Mouse (Mus musculus): ENCODE measurements around the gene Gm10697. TPM values are rescaled to one million over a fixed set of nuclear protein-coding genes. Genes with fewer than 3 reads are reported as not detected.
"Not testable (repeated sequence)": the region's sequence is repeated elsewhere in the genome, so short reads cannot be mapped to it uniquely, and the experiment has no call there.

Gene Gm10697
- polyA plus RNA-seq (2015; fragmentation: Nextera tagmentation; extraction: Ambion mirVana) = not detected in 2 replicates

GRCm38 (mm10) chr3:94072544-94072943, at the start of gene Gm10697:
TSS of gene Gm10697 (minus strand) at chr3:94072644.
- not testable (repeated sequence) for DNase-seq; H3K9ac ChIP-seq (replicated peaks); H3K4me1 ChIP-seq (ENCODE audit: insufficient read depth); H3K9me3 ChIP-seq (ENCODE audit: low read length); ATAC-seq; H3K4me3 ChIP-seq (ENCODE audit: low read depth, low read length); H3K4me2 ChIP-seq (ENCODE audit: low read depth, low read length); H3K27ac ChIP-seq (ENCODE audit: low read depth); H3K36me3 ChIP-seq (replicated peaks; ENCODE audit: insufficient read depth, low read length); H3K27me3 ChIP-seq (ENCODE audit: insufficient read depth, low read length)
- 33% methylated on average over 1 of the region's 3 CpGs for WGBS (ENCODE audit: insufficient replicate concordance)

DNA sequence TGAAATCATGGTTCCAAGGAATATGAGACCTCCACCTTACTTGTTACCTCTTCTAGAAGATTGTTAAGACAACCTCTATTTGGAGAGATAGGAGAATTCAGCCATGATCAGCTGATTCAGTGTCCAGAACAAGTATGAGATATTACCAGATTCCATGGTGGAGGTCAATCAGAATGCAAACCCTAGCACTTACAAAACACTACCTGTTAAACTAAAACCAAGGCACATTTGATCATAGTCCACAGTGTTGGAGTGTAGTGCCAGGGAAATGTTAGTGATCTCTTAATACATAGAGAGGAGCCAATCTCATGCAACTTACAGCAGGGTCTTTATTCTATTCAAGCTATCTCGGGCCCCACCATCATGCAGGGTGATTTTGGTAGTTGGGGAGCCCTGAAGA, 42.6 kb upstream of the Gm10697 start:
- not testable (repeated sequence) for H3K4me3 ChIP-seq (ENCODE audit: low read depth, low read length); DNase-seq; H3K9ac ChIP-seq (replicated peaks); H3K9me3 ChIP-seq (ENCODE audit: low read length); H3K4me2 ChIP-seq (ENCODE audit: low read depth, low read length); H3K36me3 ChIP-seq (replicated peaks; ENCODE audit: insufficient read depth, low read length); ATAC-seq; H3K27ac ChIP-seq (ENCODE audit: low read depth); H3K4me1 ChIP-seq (ENCODE audit: insufficient read depth); H3K27me3 ChIP-seq (ENCODE audit: insufficient read depth, low read length)
- 48% methylated on average over 1 of the region's 1 CpGs for WGBS (ENCODE audit: insufficient replicate concordance)

- not testable (repeated sequence) for H3K27ac ChIP-seq (ENCODE audit: low read depth); H3K9ac ChIP-seq (replicated peaks); DNase-seq; ATAC-seq; H3K36me3 ChIP-seq (replicated peaks; ENCODE audit: insufficient read depth, low read length); H3K4me3 ChIP-seq (ENCODE audit: low read depth, low read length); H3K9me3 ChIP-seq (ENCODE audit: low read length); H3K4me1 ChIP-seq (ENCODE audit: insufficient read depth); H3K27me3 ChIP-seq (ENCODE audit: insufficient read depth, low read length); H3K4me2 ChIP-seq (ENCODE audit: low read depth, low read length)
- 63% methylated on average over 1 of the region's 3 CpGs for WGBS (ENCODE audit: insufficient replicate concordance)
Observed at GRCm38 (mm10) chr3:94054785-94055184, 17.7 kb downstream of the Gm10697 start, which contains the start of gene Gm9125. TSS of gene Gm9125 (minus strand) at chr3:94054885.

- DNase-seq; H3K9me3 ChIP-seq (ENCODE audit: low read length); ATAC-seq; H3K36me3 ChIP-seq (replicated peaks; ENCODE audit: insufficient read depth, low read length); H3K4me1 ChIP-seq (ENCODE audit: insufficient read depth); H3K27ac ChIP-seq (ENCODE audit: low read depth); H3K27me3 ChIP-seq (ENCODE audit: insufficient read depth, low read length); H3K9ac ChIP-seq (replicated peaks); H3K4me2 ChIP-seq (ENCODE audit: low read depth, low read length); H3K4me3 ChIP-seq (ENCODE audit: low read depth, low read length): not testable (repeated sequence)
- no CpG with 5 or more reads among the region's 5 CpGs for WGBS (ENCODE audit: insufficient replicate concordance)
Observed at GRCm38 (mm10) chr3:94049566-94050121, 22.8 kb downstream of the Gm10697 start.

GRCm38 (mm10) chr3:94038241-94038640, 34.2 kb downstream of the Gm10697 start:
- WGBS (ENCODE audit: insufficient replicate concordance) = 71% methylated on average over 1 of the region's 1 CpGs
- H3K36me3 ChIP-seq (replicated peaks; ENCODE audit: insufficient read depth, low read length); H3K9ac ChIP-seq (replicated peaks); DNase-seq; H3K9me3 ChIP-seq (ENCODE audit: low read length); H3K4me3 ChIP-seq (ENCODE audit: low read depth, low read length); H3K4me2 ChIP-seq (ENCODE audit: low read depth, low read length); H3K27me3 ChIP-seq (ENCODE audit: insufficient read depth, low read length); H3K4me1 ChIP-seq (ENCODE audit: insufficient read depth); H3K27ac ChIP-seq (ENCODE audit: low read depth); ATAC-seq: not testable (repeated sequence)

DNA sequence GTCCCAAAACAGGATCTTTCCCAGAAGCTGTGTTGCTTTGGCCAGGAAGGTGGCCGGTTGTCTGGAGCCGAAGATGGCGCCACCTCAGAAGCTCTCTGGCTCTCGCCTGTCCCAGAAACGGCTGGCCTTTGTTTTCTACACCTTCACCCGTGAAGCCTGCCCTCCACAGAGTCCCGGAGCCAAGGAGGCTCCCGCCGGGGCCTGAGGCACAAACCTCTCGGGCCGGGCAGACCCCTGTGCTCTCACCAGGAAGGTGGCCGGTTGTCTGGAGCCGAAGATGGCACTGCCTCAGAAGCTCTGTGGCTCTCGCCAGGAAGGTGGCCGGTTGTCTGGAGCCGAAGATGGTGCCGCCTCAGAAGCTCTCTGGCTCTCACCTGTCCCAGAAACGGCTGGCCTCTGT, 38.0 kb downstream of the Gm10697 start:
- not testable (repeated sequence) for H3K9ac ChIP-seq (replicated peaks); H3K4me1 ChIP-seq (ENCODE audit: insufficient read depth); H3K9me3 ChIP-seq (ENCODE audit: low read length); H3K4me3 ChIP-seq (ENCODE audit: low read depth, low read length); H3K27me3 ChIP-seq (ENCODE audit: insufficient read depth, low read length); H3K36me3 ChIP-seq (replicated peaks; ENCODE audit: insufficient read depth, low read length); ATAC-seq; H3K4me2 ChIP-seq (ENCODE audit: low read depth, low read length); H3K27ac ChIP-seq (ENCODE audit: low read depth); DNase-seq
- WGBS (ENCODE audit: insufficient replicate concordance) = 79% methylated on average over 8 of the region's 18 CpGs

Other genes with a start within 250 kb of the Gm10697 start
- not detected in 2 replicates for gene Tdpoz3, start 246.6 kb downstream of the Gm10697 start, polyA plus RNA-seq (2015; fragmentation: Nextera tagmentation; extraction: Ambion mirVana)
- gene Gm9117, start 129.1 kb downstream of the Gm10697 start, polyA plus RNA-seq (2015; fragmentation: Nextera tagmentation; extraction: Ambion mirVana) = not detected in 2 replicates
- not detected in 2 replicates for gene Tdpoz5, start 111.3 kb downstream of the Gm10697 start, polyA plus RNA-seq (2015; fragmentation: Nextera tagmentation; extraction: Ambion mirVana)
- gene Gm9125, start 17.8 kb downstream of the Gm10697 start, polyA plus RNA-seq (2015; fragmentation: Nextera tagmentation; extraction: Ambion mirVana) = not detected in 2 replicates
- gene Gm10696, start 105.5 kb upstream of the Gm10697 start, polyA plus RNA-seq (2015; fragmentation: Nextera tagmentation; extraction: Ambion mirVana) = not detected in 2 replicates
- gene Gm5286, start 124.1 kb upstream of the Gm10697 start, polyA plus RNA-seq (2015; fragmentation: Nextera tagmentation; extraction: Ambion mirVana) = not detected in 2 replicates
- not detected in 2 replicates for gene Gm4778, start 191.4 kb upstream of the Gm10697 start, polyA plus RNA-seq (2015; fragmentation: Nextera tagmentation; extraction: Ambion mirVana)
- gene Them4, start 237.4 kb upstream of the Gm10697 start, polyA plus RNA-seq (2015; fragmentation: Nextera tagmentation; extraction: Ambion mirVana) = 15.6 and 16.3 TPM in 2 replicates